Mouse (Mus musculus): ENCODE data around the gene Sf3b6.

GRCm38 (mm10) chr12:4872983-4873477, 55.7 kb downstream of the Sf3b6 start:
- no peak for TF ChIP-seq CTCF (IDR thresholded peaks at IDR 0.05; ENCODE audit: insufficient read depth, low read length)
- no peak for TF ChIP-seq POLR2A (IDR thresholded peaks at IDR 0.05; ENCODE audit: borderline replicate concordance, extremely low read depth, low read depth, low read length)

Data from lung, adult 2 months (tissue).